Mouse (Mus musculus) stomach, embryonic 15.5 days (tissue): ENCODE data around the gene Zfp654. TPM values are rescaled to one million over a fixed set of nuclear protein-coding genes. Genes with fewer than 3 reads are reported as not detected.
"Not testable (repeated sequence)": the region's sequence is repeated elsewhere in the genome, so short reads cannot be mapped to it uniquely, and the experiment has no call there.

ENCODE experiments used
- ATAC-seq: fragments of 200-750 bp; cut with Nextera tagmentation; 2 replicates; pipeline ENCODE4 v1.8.0; 2017; ENCODE audit warnings: low read depth, moderate number of reproducible peaks, moderate TSS enrichment; ENCODE audit not compliant: insufficient read depth, low FRiP score
- H3K27ac ChIP-seq: fragments of 300-500 bp; sonication (generic); 2 replicates; pipeline ENCODE4 v1.5.1; 2015; ENCODE audit warnings: mild to moderate bottlenecking, inconsistent platforms
- H3K27me3 ChIP-seq: fragments of 300-500 bp; sonication (generic); replicated peaks from 2 replicates; pipeline ENCODE4 v1.6.1; 2015; ENCODE audit warnings: inconsistent platforms
- H3K36me3 ChIP-seq: fragments of 300-500 bp; sonication (generic); 2 replicates; pipeline ENCODE4 v1.6.1; 2015; ENCODE audit warnings: inconsistent platforms
- H3K4me1 ChIP-seq: fragments of 300-500 bp; sonication (generic); 2 replicates; pipeline ENCODE4 v1.6.1; 2015; ENCODE audit warnings: inconsistent platforms
- H3K4me2 ChIP-seq: fragments of 300-500 bp; sonication (generic); 2 replicates; pipeline ENCODE4 v1.6.1; 2015; ENCODE audit warnings: mild to moderate bottlenecking, inconsistent platforms
- H3K4me3 ChIP-seq: fragments of 300-500 bp; sonication (generic); replicated peaks from 2 replicates; pipeline ENCODE4 v1.5.1; 2015; ENCODE audit warnings: inconsistent platforms
- H3K9ac ChIP-seq: fragments of 300-500 bp; sonication (generic); 2 replicates; pipeline ENCODE4 v1.6.1; 2015; ENCODE audit warnings: inconsistent platforms
- H3K9me3 ChIP-seq: fragments of 300-500 bp; sonication (generic); 2 replicates; pipeline ENCODE4 v1.6.1; 2016; ENCODE audit warnings: inconsistent platforms
- WGBS: fragments of 180-500 bp; shearing (Covaris S2); methylation state at CpG from one replicate; pipeline ENCODE4 v1.1.7; 2015; 5-methylcytosine and 5-hydroxymethylcytosine counted together
- polyA plus RNA-seq: library from polyadenylated mRNA; unstranded; fragments of >200 nt; fragmentation: Nextera tagmentation; extraction: Ambion mirVana; gene quantifications from 2 replicates; pipeline ENCODE4 v1.2.1, GENCODE M21; 2015

The Zfp654 gene
- polyA plus RNA-seq, 1 experiment from 2014 or later = 5.8 TPM

DNA sequence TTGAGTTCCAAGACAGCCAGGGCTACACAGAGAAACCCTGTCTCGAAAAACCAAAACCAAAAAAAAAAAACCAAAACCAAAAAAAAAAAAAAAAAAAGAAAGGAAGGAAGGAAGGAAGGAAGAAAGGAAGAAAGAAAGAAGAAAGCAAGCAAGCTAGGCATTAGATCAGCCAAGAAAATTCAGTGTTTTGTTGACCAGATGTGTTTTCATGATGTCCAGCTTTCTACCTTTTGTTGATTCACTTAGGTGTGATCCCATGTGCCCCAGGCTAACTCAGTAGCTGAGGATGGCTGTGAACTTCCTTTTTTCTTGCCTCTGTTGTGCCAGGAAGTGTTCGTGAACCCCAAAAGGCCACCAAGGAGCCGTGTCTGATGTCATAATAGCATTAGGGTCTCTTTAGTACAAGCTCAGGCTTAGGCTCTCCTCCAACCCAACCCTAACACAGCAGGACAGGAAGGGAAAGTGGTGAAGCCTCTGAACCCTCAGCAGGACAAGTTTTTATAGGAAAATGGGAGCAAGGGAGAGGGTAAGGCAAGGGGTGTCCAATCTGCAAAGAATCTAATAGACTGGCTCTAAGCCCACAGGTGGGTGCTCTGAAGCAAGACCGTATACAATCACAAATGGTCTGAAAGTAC, 25.3 kb upstream of the Zfp654 start:
- Histone ChIP-seq H3K4me1 (no peaks in the 10 kb centered on the region), H3K27me3 (no peaks in the 10 kb centered on the region), H3K9ac (no peak overlapping the region), H3K4me3 (no peak overlapping the region), H3K27ac (no peak overlapping the region), H3K36me3 (no peaks in the 10 kb centered on the region), H3K9me3 (no peaks in the 10 kb centered on the region), H3K4me2 (no peak overlapping the region)
- ATAC-seq = no peak
- 77% methylated on average over 4 of the region's 4 CpGs for WGBS

GRCm38 (mm10) chr16:64875822-64876221, 24.4 kb upstream of the Zfp654 start:
- Histone ChIP-seq H3K27ac (no peak overlapping the region), H3K9ac (no peak overlapping the region), H3K9me3 (no peaks in the 10 kb centered on the region), H3K4me1 (no peaks in the 10 kb centered on the region), H3K27me3 (no peaks in the 10 kb centered on the region), H3K4me2 (no peak overlapping the region), H3K4me3 (no peak overlapping the region), H3K36me3 (no peaks in the 10 kb centered on the region)
- ATAC-seq = no peak
- 89% methylated on average over 1 of the region's 1 CpGs for WGBS

- H3K36me3 ChIP-seq = no peaks in the 10 kb centered on the region
- H3K4me3 ChIP-seq = no peak overlapping the region
- no peaks in the 10 kb centered on the region for H3K4me1 ChIP-seq
- H3K4me2 ChIP-seq = no peak overlapping the region
- H3K9me3 ChIP-seq = no peaks in the 10 kb centered on the region
- 91% methylated on average over 10 of the region's 10 CpGs for WGBS
- H3K9ac ChIP-seq = no peak overlapping the region
- no peaks in the 10 kb centered on the region for H3K27me3 ChIP-seq
- no peak for ATAC-seq
- no peak overlapping the region for H3K27ac ChIP-seq
These were observed 23.9 kb upstream of the Zfp654 start for GRCm38 (mm10) chr16:64875384-64875783.

DNA sequence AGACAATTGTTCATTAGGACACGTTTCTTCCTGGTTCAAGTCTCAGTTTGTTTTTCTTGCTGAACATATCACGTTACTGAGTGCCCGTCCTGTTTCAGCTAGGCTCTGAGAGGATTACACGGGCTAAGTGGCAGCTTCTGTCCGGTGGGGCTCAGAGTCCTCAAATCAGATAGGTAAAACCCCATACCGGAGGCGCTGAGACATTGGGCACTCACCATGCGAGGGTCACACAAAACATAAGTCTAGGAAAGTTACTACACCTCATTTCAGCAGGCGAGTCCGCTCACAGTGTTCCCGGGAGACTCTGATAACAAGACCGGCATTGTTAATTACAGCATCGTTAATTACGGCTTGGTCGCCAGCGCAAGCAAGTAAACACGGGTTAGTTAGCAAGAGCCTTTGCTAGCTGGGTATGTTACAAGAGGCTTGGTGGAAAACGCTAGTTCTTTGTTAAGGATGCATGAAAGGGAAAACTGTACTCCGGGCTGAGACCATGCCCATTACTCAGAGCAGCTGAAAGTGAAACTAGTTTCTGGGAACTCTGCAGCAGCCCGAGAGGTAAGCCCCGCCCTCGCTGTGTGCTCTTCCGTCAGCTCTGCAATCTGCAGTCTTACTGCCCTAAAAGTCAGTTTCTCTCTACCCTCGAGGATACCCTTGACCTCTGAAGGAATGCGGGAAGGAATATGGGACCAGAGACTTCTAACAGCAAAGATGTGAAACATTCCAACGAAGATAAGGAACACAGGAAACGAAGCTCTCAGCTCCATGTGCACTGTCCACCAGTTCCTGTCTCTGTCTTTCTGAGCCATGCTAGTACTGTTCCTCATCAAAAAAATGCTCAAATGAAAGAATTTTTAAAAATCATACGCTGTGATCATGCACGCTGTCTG, 22.2 kb upstream of the Zfp654 start:
- Histone ChIP-seq H3K4me1 (no peaks in the 10 kb centered on the region), H3K9ac (peak overlapping the region; percentile 60), H3K4me2 (peak overlapping the region; percentile 59), H3K9me3 (no peaks in the 10 kb centered on the region), H3K27ac (peak overlapping the region; percentile 96), H3K4me3 (peak overlapping the region; percentile 74), H3K36me3 (no peaks in the 10 kb centered on the region), H3K27me3 (no peaks in the 10 kb centered on the region)
- WGBS = 1% methylated on average over 29 of the region's 29 CpGs
- peak; percentile 95 for ATAC-seq

- Histone ChIP-seq H3K4me2 (peak overlapping the region; percentile 59), H3K27ac (0 out of 2 replicates have a peak overlapping the region, but pooled peaks have one; percentile 31), H3K9ac (no peak overlapping the region), H3K9me3 (no peaks in the 10 kb centered on the region), H3K27me3 (no peaks in the 10 kb centered on the region), H3K4me3 (peak overlapping the region; percentile 28; the same call in 1 of the 2 replicates), H3K36me3 (no peaks in the 10 kb centered on the region), H3K4me1 (no peaks in the 10 kb centered on the region)
- no peak for ATAC-seq
- 9% methylated on average over 7 of the region's 7 CpGs for WGBS
These were observed 21.4 kb upstream of the Zfp654 start for GRCm38 (mm10) chr16:64872841-64873240.

- ATAC-seq = no peak
- H3K27ac ChIP-seq = no peak overlapping the region
- WGBS = 26% methylated on average over 3 of the region's 3 CpGs
- no peak overlapping the region for H3K4me2 ChIP-seq
- no peaks in the 10 kb centered on the region for H3K9me3 ChIP-seq
- no peaks in the 10 kb centered on the region for H3K4me1 ChIP-seq
- no peak overlapping the region for H3K9ac ChIP-seq
- H3K4me3 ChIP-seq = no peak overlapping the region
- no peaks in the 10 kb centered on the region for H3K36me3 ChIP-seq
- no peaks in the 10 kb centered on the region for H3K27me3 ChIP-seq
These were observed 20.8 kb upstream of the Zfp654 start for GRCm38 (mm10) chr16:64872296-64872695.

DNA sequence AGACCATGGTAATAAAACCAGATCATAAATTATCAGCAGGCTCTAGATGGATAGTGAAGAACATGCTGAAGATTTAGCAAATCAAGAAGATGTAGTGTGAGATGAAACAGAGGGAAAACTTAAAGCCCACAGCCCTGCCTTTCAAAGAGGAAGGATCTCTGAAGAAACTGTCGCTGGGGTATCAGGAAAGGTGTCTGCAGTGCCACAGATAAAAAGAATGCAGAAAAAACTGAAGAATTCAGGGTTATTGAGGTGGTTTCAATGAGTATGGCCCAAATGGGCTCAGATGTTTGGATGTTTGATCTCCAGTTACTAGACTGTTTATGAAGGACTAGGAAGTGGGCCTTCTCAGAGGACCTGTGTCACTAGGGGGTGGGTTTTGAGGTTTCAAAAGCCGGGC, 18.2 kb upstream of the Zfp654 start:
- WGBS = 65% methylated on average over 2 of the region's 2 CpGs
- no peak for ATAC-seq
- H3K4me2 ChIP-seq = no peak overlapping the region

DNA sequence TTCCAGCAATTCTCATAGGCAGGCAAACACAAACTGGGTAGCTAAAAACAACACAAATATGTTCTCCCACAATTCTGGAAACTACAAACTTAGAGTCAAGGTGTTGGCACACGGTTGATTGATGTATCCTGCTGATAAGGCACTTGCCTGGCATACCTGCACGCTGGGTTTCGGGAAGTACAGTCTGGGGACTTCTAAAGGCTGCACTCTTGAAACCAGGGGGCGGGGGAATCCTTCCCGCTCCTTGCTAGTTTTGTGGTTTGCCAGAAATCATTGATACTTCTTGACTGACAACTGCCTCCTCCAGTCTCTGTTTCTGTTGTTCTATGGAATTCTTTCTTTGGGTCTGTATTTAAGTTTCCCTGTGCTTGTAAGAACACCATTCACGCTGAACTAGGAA, 17.2 kb upstream of the Zfp654 start:
- no peak overlapping the region for H3K4me3 ChIP-seq
- H3K27me3 ChIP-seq = no peaks in the 10 kb centered on the region
- H3K36me3 ChIP-seq = no peaks in the 10 kb centered on the region
- H3K4me2 ChIP-seq = no peak overlapping the region
- H3K27ac ChIP-seq = no peak overlapping the region
- 59% methylated on average over 6 of the region's 6 CpGs for WGBS
- H3K9me3 ChIP-seq = no peaks in the 10 kb centered on the region
- no peak for ATAC-seq
- H3K9ac ChIP-seq = no peak overlapping the region
- no peaks in the 10 kb centered on the region for H3K4me1 ChIP-seq

More for the DNA sequence above, 18.2 kb upstream of the Zfp654 start:
- no peaks in the 10 kb centered on the region for H3K4me1 ChIP-seq
- H3K9me3 ChIP-seq = no peaks in the 10 kb centered on the region
- H3K36me3 ChIP-seq = no peaks in the 10 kb centered on the region
- H3K27me3 ChIP-seq = no peaks in the 10 kb centered on the region
- no peak overlapping the region for H3K9ac ChIP-seq
- H3K27ac ChIP-seq = no peak overlapping the region
- H3K4me3 ChIP-seq = no peak overlapping the region

- not testable (repeated sequence) for H3K36me3 ChIP-seq, H3K4me3 ChIP-seq, H3K4me2 ChIP-seq, H3K27ac ChIP-seq, H3K9me3 ChIP-seq, H3K4me1 ChIP-seq, H3K27me3 ChIP-seq, H3K9ac ChIP-seq, ATAC-seq
- 90% methylated on average over 8 of the region's 8 CpGs for WGBS
These were observed 14.4 kb upstream of the Zfp654 start for GRCm38 (mm10) chr16:64865841-64866240.

GRCm38 (mm10) chr16:64856946-64857345, 5.5 kb upstream of the Zfp654 start:
- no peaks in the 10 kb centered on the region for H3K27me3 ChIP-seq
- no peak for ATAC-seq
- no peak overlapping the region for H3K27ac ChIP-seq
- H3K4me3 ChIP-seq = no peak overlapping the region
- peaks cover 9% of the 10 kb centered on the region for H3K36me3 ChIP-seq
- H3K9me3 ChIP-seq = no peaks in the 10 kb centered on the region
- no peak overlapping the region for H3K4me2 ChIP-seq
- WGBS = 86% methylated on average over 3 of the region's 3 CpGs
- H3K9ac ChIP-seq = no peak overlapping the region
- H3K4me1 ChIP-seq = 0 out of 2 replicates have a peak, but pooled peaks cover 4% of the 10 kb centered on the region

DNA sequence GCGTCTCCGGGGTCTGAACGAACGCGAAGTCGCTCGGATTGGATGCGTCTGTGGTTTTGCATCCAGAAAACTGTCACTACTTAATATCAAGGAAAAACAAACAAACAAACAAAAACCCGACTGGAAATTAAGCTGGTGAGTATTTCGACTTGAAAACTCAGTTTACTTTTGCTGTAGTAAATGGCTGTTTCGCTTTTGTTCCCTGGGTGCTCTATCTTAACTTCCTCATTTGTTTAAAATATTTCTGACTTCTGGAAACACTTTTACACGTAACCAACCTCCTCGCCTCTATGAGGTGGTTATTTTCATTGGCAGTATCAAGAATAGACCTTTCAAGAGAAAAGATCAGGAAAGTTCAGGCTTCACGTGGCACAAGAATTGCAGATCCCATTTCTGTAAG, 1.4 kb upstream of the Zfp654 start:
- peak overlapping the region; percentile 86 for H3K4me3 ChIP-seq
- peak overlapping the region; percentile 68 for H3K9ac ChIP-seq
- ATAC-seq = no peak
- peak overlapping the region; percentile 55 for H3K4me2 ChIP-seq
- H3K27me3 ChIP-seq = no peaks in the 10 kb centered on the region
- peak overlapping the region; percentile 98 for H3K27ac ChIP-seq
- H3K36me3 ChIP-seq = peaks cover 9% of the 10 kb centered on the region
- 3% methylated on average over 14 of the region's 14 CpGs for whole genome bisulfite sequencing
- H3K4me1 ChIP-seq = 0 out of 2 replicates have a peak, but pooled peaks cover 4% of the 10 kb centered on the region
- no peaks in the 10 kb centered on the region for H3K9me3 ChIP-seq

DNA sequence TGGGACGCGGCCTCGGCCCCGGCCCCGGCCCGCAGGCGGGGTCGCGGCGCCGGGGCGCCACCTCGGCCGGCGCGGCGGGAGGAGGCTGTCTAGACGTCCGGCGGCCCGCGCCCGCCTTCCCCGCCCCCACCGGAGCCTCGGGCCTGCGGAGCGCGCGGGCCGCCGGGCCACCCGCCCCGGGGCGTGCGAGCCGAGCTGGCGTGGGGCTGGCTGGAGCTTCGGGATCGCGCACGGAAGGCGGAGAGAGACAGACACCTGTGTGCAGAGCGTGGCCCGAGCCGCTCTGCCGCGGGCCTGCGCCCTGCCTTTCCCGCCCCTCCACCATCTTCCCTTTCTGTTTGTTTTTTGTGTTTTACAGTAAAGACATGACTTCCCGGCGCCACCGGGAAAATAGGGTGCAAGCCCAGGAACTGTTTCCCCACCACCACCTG, 1.0 kb upstream of the Zfp654 start:
- Histone ChIP-seq H3K27ac (peak overlapping the region; percentile 98), H3K36me3 (peaks cover 9% of the 10 kb centered on the region), H3K27me3 (no peaks in the 10 kb centered on the region), H3K9me3 (no peaks in the 10 kb centered on the region), H3K9ac (peak overlapping the region; percentile 68), H3K4me1 (0 out of 2 replicates have a peak, but pooled peaks cover 4% of the 10 kb centered on the region), H3K4me3 (peak overlapping the region; percentile 86), H3K4me2 (peak overlapping the region; percentile 55)
- WGBS = under 1% methylated on average over 47 of the region's 53 CpGs
- ATAC-seq = peak; percentile 13; the same call in 1 of the 2 replicates
